In the genomic region with DNA sequence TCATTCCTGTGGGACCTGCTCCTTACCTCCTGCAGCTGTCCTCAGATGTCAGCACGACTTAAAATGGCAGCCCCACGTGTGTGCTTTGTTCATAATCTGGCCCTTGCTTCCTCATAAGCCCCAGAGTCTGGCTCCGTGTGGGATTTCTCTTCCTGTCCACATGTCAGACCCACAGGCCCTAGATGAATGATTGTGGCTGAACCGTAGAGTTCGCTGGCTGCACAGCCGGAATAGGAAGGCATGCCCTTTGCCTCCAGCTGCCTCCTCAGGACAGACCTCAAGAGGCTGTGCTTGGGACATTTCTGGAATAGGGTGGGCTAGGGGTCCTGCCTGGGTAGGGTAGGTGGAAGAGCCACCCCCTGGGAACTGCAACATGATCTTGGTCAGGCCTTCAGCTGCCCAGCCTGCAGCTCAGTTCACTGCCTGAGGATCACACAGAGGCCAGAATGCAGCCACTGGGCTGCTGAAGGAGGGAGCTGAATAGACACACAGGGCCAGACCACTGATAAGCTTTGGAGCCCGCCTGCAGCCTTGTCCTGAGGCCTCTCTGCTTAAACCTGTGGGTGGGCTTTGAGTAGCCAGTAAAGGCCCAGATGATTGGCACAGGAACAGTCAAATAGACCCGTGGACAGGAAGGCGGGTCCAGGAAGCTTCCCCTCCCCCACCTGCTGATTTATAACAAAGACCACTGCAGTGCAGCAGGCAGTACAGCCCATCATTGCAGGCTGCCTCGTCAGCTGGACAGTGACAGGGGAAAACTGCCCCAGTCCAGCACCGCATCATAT, we compare ENCODE assay signal across 8 mouse cellular contexts. TPM values are rescaled to one million over a fixed set of nuclear protein-coding genes. Genes with fewer than 3 reads are reported as not detected.
DNase-seq lines count a peak whose midpoint lies in the region; ATAC-seq and TF ChIP-seq lines count a peak whose summit lies in the region.

No protein-coding gene starts in this region.

- no peak for ATAC-seq in embryonic facial prominence, embryonic 13.5 days (ENCODE audit: insufficient number of reproducible peaks, insufficient read depth, low FRiP score, low TSS enrichment, low read depth)
- peak; percentile 85 for ATAC-seq in hindbrain, postnatal 0 days
- ATAC-seq in liver, embryonic 16.5 days (ENCODE audit: low read depth): peak; percentile 33; the same call in 1 of the 2 replicates
- peak; percentile 35; the same call in 1 of the 2 replicates for ATAC-seq in stomach, embryonic 16.5 days (ENCODE audit: insufficient read depth, low FRiP score)

- H3K4me3 ChIP-seq in ES-E14 (ENCODE audit: insufficient read depth in 1 of 2, low read depth in 1 of 2, low read length in 2 of 2, poor library complexity in 1 of 2, severe bottlenecking in 1 of 2): no peak overlapping the region
- H3K4me3 ChIP-seq in embryonic facial prominence, embryonic 13.5 days: no peak overlapping the region
- H3K4me3 ChIP-seq in hindbrain, postnatal 0 days (ENCODE audit: low read length): no peak overlapping the region
- H3K4me3 ChIP-seq in liver, embryonic 16.5 days (ENCODE audit: low read depth, low read length): no peak overlapping the region
- H3K4me3 ChIP-seq in stomach, embryonic 16.5 days (replicated peaks; ENCODE audit: low read length): no peak overlapping the region
- no peak overlapping the region for H3K4me3 ChIP-seq in left cerebral cortex, adult 2 months

- 22% methylated on average over 11 of the region's 11 CpGs for WGBS in embryonic facial prominence, embryonic 13.5 days
- 17% methylated on average over 11 of the region's 11 CpGs for WGBS in hindbrain, postnatal 0 days
- WGBS in liver, embryonic 16.5 days (ENCODE audit: insufficient replicate concordance): 18% methylated on average over 11 of the region's 11 CpGs
- WGBS in stomach, embryonic 16.5 days: 22% methylated on average over 11 of the region's 11 CpGs

- in situ Hi-C loops in ES-E14 (cut with MboI; ENCODE audit: low sequenced_read_pairs in 2 of 2, unreplicated experiment in 2 of 2): no loop called here

- no peak overlapping the region for H3K27ac ChIP-seq in ES-E14 (ENCODE audit: insufficient read depth, low read depth, low read length, poor library complexity, severe bottlenecking)
- peak overlapping the region; percentile 5; the same call in 1 of the 2 replicates for H3K27ac ChIP-seq in embryonic facial prominence, embryonic 13.5 days
- H3K27ac ChIP-seq in hindbrain, postnatal 0 days: peak overlapping the region; percentile 64
- 0 out of 2 replicates have a peak overlapping the region, but pooled peaks have one; percentile 26 for H3K27ac ChIP-seq in liver, embryonic 16.5 days (ENCODE audit: low read length)
- H3K27ac ChIP-seq in stomach, embryonic 16.5 days (ENCODE audit: low read length): peak overlapping the region; percentile 85
- no peak overlapping the region for H3K27ac ChIP-seq in left cerebral cortex, adult 2 months

- no peak for DNase-seq in ES-E14 (ENCODE audit: low read depth, low spot score)
- DNase-seq in hindbrain, postnatal 0 days (ENCODE audit: low spot score): peak; percentile 87
- no peak for DNase-seq in left cerebral cortex, adult 9 months (ENCODE audit: low spot score in 2 of 2)
- DNase-seq in left cerebral cortex, adult 2 months (ENCODE audit: extremely low spot score in 1 of 2, low spot score in 2 of 2): no peak
- DNase-seq in gastrocnemius, postnatal 36 days: no peak

- no peak for TF ChIP-seq CTCF in hindbrain, postnatal 0 days (IDR thresholded peaks at IDR 0.05; ENCODE audit: low read depth)
- TF ChIP-seq CTCF in left cerebral cortex, adult 2 months (IDR thresholded peaks at IDR 0.05): no peak

- H3K9me3 ChIP-seq in ES-E14 (ENCODE audit: control insufficient read depth, insufficient read depth, low read depth, low read length): no peaks in the 10 kb centered on the region
- H3K9me3 ChIP-seq in embryonic facial prominence, embryonic 13.5 days: 0 out of 2 replicates have a peak, but pooled peaks cover 4% of the 10 kb centered on the region
- H3K9me3 ChIP-seq in hindbrain, postnatal 0 days (ENCODE audit: low read length): no peaks in the 10 kb centered on the region
- H3K9me3 ChIP-seq in liver, embryonic 16.5 days (replicated peaks; ENCODE audit: control insufficient read depth, low read length): 0 out of 2 replicates have a peak, but pooled peaks cover 2% of the 10 kb centered on the region
- H3K9me3 ChIP-seq in stomach, embryonic 16.5 days (replicated peaks; ENCODE audit: control insufficient read depth, low read length): peaks cover 5% of the 10 kb centered on the region; the same call in 1 of the 2 replicates

- intact Hi-C loops in left cerebral cortex, adult 2 months (cut with DNase I): no loop called here
- intact Hi-C loops in gastrocnemius, postnatal 36 days (cut with DNase I): no loop called here

- H3K4me1 ChIP-seq in ES-E14 (ENCODE audit: control insufficient read depth in 2 of 2, insufficient read depth in 2 of 2, low read length in 2 of 2, poor library complexity in 1 of 2): peaks cover 6 to 11% of the 10 kb centered on the region in 2 experiments; a peak in 2 of 4 replicates
- H3K4me1 ChIP-seq in embryonic facial prominence, embryonic 13.5 days: peaks cover 41% of the 10 kb centered on the region
- H3K4me1 ChIP-seq in hindbrain, postnatal 0 days (ENCODE audit: insufficient read depth, low read length): peaks cover 23% of the 10 kb centered on the region
- H3K4me1 ChIP-seq in liver, embryonic 16.5 days (ENCODE audit: control insufficient read depth, low read depth, low read length): peaks cover 10% of the 10 kb centered on the region
- H3K4me1 ChIP-seq in stomach, embryonic 16.5 days (ENCODE audit: control insufficient read depth, insufficient read depth, low read length): peaks cover 21% of the 10 kb centered on the region

- H3K36me3 ChIP-seq in ES-E14 (ENCODE audit: control insufficient read depth, insufficient read depth, low read length, poor library complexity, severe bottlenecking): no peaks in the 10 kb centered on the region
- H3K36me3 ChIP-seq in embryonic facial prominence, embryonic 13.5 days: no peaks in the 10 kb centered on the region
- no peaks in the 10 kb centered on the region for H3K36me3 ChIP-seq in hindbrain, postnatal 0 days (ENCODE audit: insufficient read depth, low read length)
- H3K36me3 ChIP-seq in liver, embryonic 16.5 days (ENCODE audit: control insufficient read depth, insufficient read depth): no peaks in the 10 kb centered on the region
- H3K36me3 ChIP-seq in stomach, embryonic 16.5 days (ENCODE audit: control insufficient read depth, insufficient read depth, low read length): no peaks in the 10 kb centered on the region

- H3K4me2 ChIP-seq in embryonic facial prominence, embryonic 13.5 days: no peak overlapping the region
- H3K4me2 ChIP-seq in hindbrain, postnatal 0 days (ENCODE audit: low read depth, low read length): no peak overlapping the region
- H3K4me2 ChIP-seq in liver, embryonic 16.5 days (ENCODE audit: low read depth, low read length): no peak overlapping the region
- H3K4me2 ChIP-seq in stomach, embryonic 16.5 days (ENCODE audit: low read depth, low read length): no peak overlapping the region

- H3K9ac ChIP-seq in ES-E14 (ENCODE audit: insufficient read depth, low read depth, low read length, poor library complexity, severe bottlenecking): no peak overlapping the region
- peak overlapping the region; percentile 51; the same call in 1 of the 2 replicates for H3K9ac ChIP-seq in embryonic facial prominence, embryonic 13.5 days
- 0 out of 2 replicates have a peak overlapping the region, but pooled peaks have one; percentile 26 for H3K9ac ChIP-seq in hindbrain, postnatal 0 days (replicated peaks; ENCODE audit: low read length)
- no peak overlapping the region for H3K9ac ChIP-seq in liver, embryonic 16.5 days (ENCODE audit: low read depth, low read length)
- H3K9ac ChIP-seq in stomach, embryonic 16.5 days (ENCODE audit: low read length): peak overlapping the region; percentile 40; the same call in 1 of the 2 replicates

- H3K27me3 ChIP-seq in embryonic facial prominence, embryonic 13.5 days: no peaks in the 10 kb centered on the region
- H3K27me3 ChIP-seq in hindbrain, postnatal 0 days (ENCODE audit: insufficient read depth, low read length): no peaks in the 10 kb centered on the region
- no peaks in the 10 kb centered on the region for H3K27me3 ChIP-seq in liver, embryonic 16.5 days (ENCODE audit: control insufficient read depth, insufficient read depth, low read depth, low read length)
- no peaks in the 10 kb centered on the region for H3K27me3 ChIP-seq in stomach, embryonic 16.5 days (ENCODE audit: control insufficient read depth, insufficient read depth, low read length)

TF ChIP-seq in ES-E14, 5 proteins besides CTCF, POLR2A, EP300 and RAD21:
- TF ChIP-seq CHD2 (IDR thresholded peaks at IDR 0.05; ENCODE audit: low read depth, low read length): peak; percentile 33; the same call in 1 of the 2 replicates
- no peak for TF ChIP-seq ZC3H11A (IDR thresholded peaks at IDR 0.05; ENCODE audit: borderline replicate concordance, low read depth, low read length)
TF ChIP-seq in ES-E14: peak in this region for 1.

RNA-seq across cellular contexts. Expression of a gene that starts 16.0 kb away (rescaled TPM):
- 11.7 and 16.3 TPM in 2 replicates for total RNA-seq in ES-E14 (2012; rRNA removed)
- 13.1 and 13.9 TPM in 2 replicates for polyA plus RNA-seq in embryonic facial prominence, embryonic 13.5 days (2015; fragmentation: Nextera tagmentation; extraction: Ambion mirVana)
- total RNA-seq in hindbrain, postnatal 0 days (2014; rRNA removed): 31.1 and 43.1 TPM in 2 replicates
- 8.8 and 9.1 TPM in 2 replicates for polyA plus RNA-seq in hindbrain, postnatal 0 days (2015; fragmentation: Nextera tagmentation; extraction: Ambion mirVana)
- polyA plus RNA-seq in liver, embryonic 16.5 days (2015; fragmentation: Nextera tagmentation; extraction: Ambion mirVana): 0.84 TPM in 2 replicates
- 4.5 and 5.6 TPM in 2 replicates for polyA plus RNA-seq in stomach, embryonic 16.5 days (2015; fragmentation: Nextera tagmentation; extraction: Ambion mirVana)
- total RNA-seq in left cerebral cortex, adult 2 months (2021): 10 to 100 TPM; 20.6 to 21.3 TPM
- 1 to 10 TPM; 2.3 to 4.1 TPM for total RNA-seq in gastrocnemius, postnatal 36 days (2021)

Comparison
In these comparisons a context has a peak if more than half of its experiments do, and no peak if none do; other contexts are left out.
1. H3K27ac ChIP-seq: peak in embryonic facial prominence, embryonic 13.5 days (single experiment), hindbrain, postnatal 0 days (single experiment), liver, embryonic 16.5 days (single experiment) and stomach, embryonic 16.5 days (single experiment); none in ES-E14 (single experiment) and left cerebral cortex, adult 2 months (single experiment).
2. H3K9ac ChIP-seq: peak in embryonic facial prominence, embryonic 13.5 days (single experiment), hindbrain, postnatal 0 days (single experiment) and stomach, embryonic 16.5 days (single experiment); none in ES-E14 (single experiment) and liver, embryonic 16.5 days (single experiment).